Mouse (Mus musculus): ENCODE results near the gene Hist1h2bc.

GRCm38 (mm10) chr13:23742007-23742406 is 58.0 kb downstream of the Hist1h2bc start:
- TF ChIP-seq POLR2A (IDR thresholded peaks at IDR 0.05; ENCODE audit: insufficient read depth, low read depth, low read length) (no peak), CTCF (IDR thresholded peaks at IDR 0.05) (no peak), EP300 (IDR thresholded peaks at IDR 0.05; ENCODE audit: insufficient read depth, low read depth, low read length) (no peak)
